29 mouse cellular contexts compared by ENCODE assay signal in genomic region chr19:59738541-59738940, GRCm38 (mm10).
DNase-seq lines count a peak whose midpoint lies in the region; ATAC-seq lines count a peak whose summit lies in the region.
"Had no signal": no experiment of that assay in that cellular context is flagged by ENCODE, and none has a peak within 500 bp of the region (broad histone marks: within the 10 kb centered on the region; RNA-seq: fewer than 3 reads in every experiment).

No protein-coding gene starts in this region.

- no peak overlapping the region for H3K4me3 ChIP-seq in embryonic facial prominence, embryonic 11.5 days (ENCODE audit: low read depth, low read length)
- no peak overlapping the region for H3K4me3 ChIP-seq in embryonic facial prominence, embryonic 10.5 days
- H3K4me3 ChIP-seq in embryonic facial prominence, embryonic 14.5 days (ENCODE audit: low read depth, low read length) = no peak overlapping the region
- H3K4me3 ChIP-seq: erythroblast, embryonic 14.5 days; hindbrain, embryonic 10.5 days; hindbrain, embryonic 15.5 days; megakaryocyte, embryonic 14.5 days; midbrain, embryonic 12.5 days; myocyte; neural tube, embryonic 12.5 days had no signal

- no peaks in the 10 kb centered on the region for H3K36me3 ChIP-seq in embryonic facial prominence, embryonic 11.5 days (replicated peaks; ENCODE audit: control insufficient read depth, insufficient read depth, low read depth, low read length)
- H3K36me3 ChIP-seq in embryonic facial prominence, embryonic 10.5 days (replicated peaks) = no peaks in the 10 kb centered on the region
- H3K36me3 ChIP-seq in embryonic facial prominence, embryonic 14.5 days (ENCODE audit: control insufficient read depth, insufficient read depth, low read length) = no peaks in the 10 kb centered on the region
- H3K36me3 ChIP-seq: hindbrain, embryonic 10.5 days; hindbrain, embryonic 15.5 days; midbrain, embryonic 12.5 days; neural tube, embryonic 12.5 days had no signal

- peak; percentile 9 for DNase-seq in embryonic facial prominence, embryonic 11.5 days (ENCODE audit: low spot score)
- DNase-seq in embryonic facial prominence, embryonic 10.5 days (ENCODE audit: low spot score) = no peak
- peak; percentile 15 for DNase-seq in kidney, postnatal 10 days
- DNase-seq in kidney, adult 9 months = no peak
- peak; percentile 66 for DNase-seq in Muller cell, postnatal 12 days (ENCODE audit: inconsistent ontology term)
- DNase-seq in embryonic facial prominence, embryonic 14.5 days (ENCODE audit: low spot score) = peak; percentile 90
- DNase-seq in right cerebral cortex, postnatal 36 days (ENCODE audit: low spot score in 2 of 2) = no peak
- DNase-seq: adrenal gland, postnatal 10 days; cerebellum, adult 18-20 months; cerebellum, postnatal 10 days; gastrocnemius, postnatal 10 days; kidney, adult 11 months; layer of hippocampus, postnatal 36 days; left cerebral cortex, postnatal 4 days; lung, postnatal 4 days; thymus, postnatal 14 days had no signal

- H3K27ac ChIP-seq in embryonic facial prominence, embryonic 11.5 days (replicated peaks; ENCODE audit: low read depth, low read length) = no peak overlapping the region
- no peak overlapping the region for H3K27ac ChIP-seq in embryonic facial prominence, embryonic 10.5 days (replicated peaks)
- no peak overlapping the region for H3K27ac ChIP-seq in embryonic facial prominence, embryonic 14.5 days (replicated peaks; ENCODE audit: low read depth, low read length)
- H3K27ac ChIP-seq: hindbrain, embryonic 10.5 days; hindbrain, embryonic 15.5 days; midbrain, embryonic 12.5 days; neural tube, embryonic 12.5 days had no signal

- H3K4me1 ChIP-seq in embryonic facial prominence, embryonic 11.5 days (ENCODE audit: control insufficient read depth, insufficient read depth, low read length) = no peaks in the 10 kb centered on the region
- H3K4me1 ChIP-seq in embryonic facial prominence, embryonic 10.5 days = peaks cover 5% of the 10 kb centered on the region; the same call in 1 of the 2 replicates
- H3K4me1 ChIP-seq in embryonic facial prominence, embryonic 14.5 days (ENCODE audit: control insufficient read depth, insufficient read depth, low read length) = peaks cover 6% of the 10 kb centered on the region; the same call in 1 of the 2 replicates
- H3K4me1 ChIP-seq: hindbrain, embryonic 10.5 days; hindbrain, embryonic 15.5 days; megakaryocyte, embryonic 14.5 days; midbrain, embryonic 12.5 days; neural tube, embryonic 12.5 days had no signal

- H3K27me3 ChIP-seq in embryonic facial prominence, embryonic 11.5 days (ENCODE audit: control insufficient read depth, insufficient read depth, low read length) = no peaks in the 10 kb centered on the region
- H3K27me3 ChIP-seq in embryonic facial prominence, embryonic 10.5 days (replicated peaks; ENCODE audit: low read depth, poor library complexity, severe bottlenecking) = 0 out of 2 replicates have a peak, but pooled peaks cover 4% of the 10 kb centered on the region
- no peaks in the 10 kb centered on the region for H3K27me3 ChIP-seq in embryonic facial prominence, embryonic 14.5 days (replicated peaks; ENCODE audit: control insufficient read depth, insufficient read depth, low read length)
- H3K27me3 ChIP-seq: hindbrain, embryonic 15.5 days; megakaryocyte, embryonic 14.5 days; midbrain, embryonic 12.5 days; neural tube, embryonic 12.5 days had no signal

- WGBS in embryonic facial prominence, embryonic 11.5 days = 62% methylated on average over 8 of the region's 8 CpGs
- 76% methylated on average over 8 of the region's 8 CpGs for WGBS in embryonic facial prominence, embryonic 10.5 days
- 38% methylated on average over 8 of the region's 8 CpGs for WGBS in embryonic facial prominence, embryonic 14.5 days

- no peak for ATAC-seq in embryonic facial prominence, embryonic 11.5 days (replicated peaks; ENCODE audit: insufficient number of reproducible peaks, low FRiP score, low TSS enrichment, low read depth)
- peak; percentile 75 for ATAC-seq in embryonic facial prominence, embryonic 14.5 days (ENCODE audit: low read depth)
- ATAC-seq in erythroblast, adult 5-6 weeks (replicated peaks; ENCODE audit: low FRiP score, poor library complexity, severe bottlenecking) = no peak
- ATAC-seq: inflammation-experienced regulatory T-cells, adult 6 months; lung, postnatal 0 days; Patski had no signal

- H3K9ac ChIP-seq in embryonic facial prominence, embryonic 11.5 days (replicated peaks; ENCODE audit: low read length) = no peak overlapping the region
- H3K9ac ChIP-seq in embryonic facial prominence, embryonic 14.5 days (ENCODE audit: low read depth, low read length) = no peak overlapping the region
- H3K9ac ChIP-seq: hindbrain, embryonic 15.5 days; midbrain, embryonic 12.5 days; neural tube, embryonic 12.5 days had no signal

- H3K9me3 ChIP-seq in embryonic facial prominence, embryonic 11.5 days (replicated peaks; ENCODE audit: control insufficient read depth, low read length) = no peaks in the 10 kb centered on the region
- no peaks in the 10 kb centered on the region for H3K9me3 ChIP-seq in embryonic facial prominence, embryonic 10.5 days
- no peaks in the 10 kb centered on the region for H3K9me3 ChIP-seq in embryonic facial prominence, embryonic 14.5 days (ENCODE audit: control insufficient read depth, low read length)
- H3K9me3 ChIP-seq: hindbrain, embryonic 10.5 days; hindbrain, embryonic 15.5 days; megakaryocyte, embryonic 14.5 days; midbrain, embryonic 12.5 days; neural tube, embryonic 12.5 days had no signal

- no peak overlapping the region for H3K4me2 ChIP-seq in embryonic facial prominence, embryonic 11.5 days (ENCODE audit: low read depth, low read length)
- H3K4me2 ChIP-seq in embryonic facial prominence, embryonic 14.5 days (ENCODE audit: low read depth, low read length) = no peak overlapping the region
- H3K4me2 ChIP-seq: heart, embryonic 11.5 days; hindbrain, embryonic 15.5 days; liver, embryonic 11.5 days; midbrain, embryonic 12.5 days; neural tube, embryonic 12.5 days had no signal

Comparison
In these comparisons a context has a peak if more than half of its experiments do, and no peak if none do; other contexts are left out.
1. DNase-seq: peak in embryonic facial prominence, embryonic 11.5 days (single experiment), kidney, postnatal 10 days (single experiment), Muller cell, postnatal 12 days (single experiment) and embryonic facial prominence, embryonic 14.5 days (single experiment); none in embryonic facial prominence, embryonic 10.5 days (single experiment), kidney, adult 9 months (single experiment) and right cerebral cortex, postnatal 36 days (0 of 2).